Mouse (Mus musculus) small intestine, adult 2 months (tissue): ENCODE data around the gene Tmem98. TPM values are rescaled to one million over a fixed set of nuclear protein-coding genes. Genes with fewer than 3 reads are reported as not detected.

ENCODE experiments used
- H3K27ac ChIP-seq: fragments of 200-500 bp; 2 replicates; pipeline ENCODE4 v1.5.1; 2012; ENCODE audit warnings: low read depth, low read length, control low read depth, inconsistent platforms; ENCODE audit not compliant: insufficient read depth
- H3K27me3 ChIP-seq: fragments of 200-500 bp; 2 replicates; pipeline ENCODE4 v1.6.1; 2012; ENCODE audit warnings: mild to moderate bottlenecking, moderate library complexity, low read length, inconsistent platforms; ENCODE audit not compliant: control insufficient read depth, insufficient read depth
- H3K36me3 ChIP-seq: fragments of 200-500 bp; 2 replicates; pipeline ENCODE4 v1.6.1; 2012; ENCODE audit warnings: mild to moderate bottlenecking, low read length, control low read depth, inconsistent platforms; ENCODE audit not compliant: control insufficient read depth, insufficient read depth
- H3K4me1 ChIP-seq: fragments of 200-500 bp; 2 replicates; pipeline ENCODE4 v1.6.1; 2012; ENCODE audit warnings: low read length, inconsistent platforms, mixed read lengths; ENCODE audit not compliant: control insufficient read depth, insufficient read depth, insufficient read length
- H3K4me3 ChIP-seq: fragments of 200-500 bp; 2 replicates; pipeline ENCODE4 v1.5.1; 2012; ENCODE audit warnings: low read depth, mild to moderate bottlenecking, control low read depth, inconsistent platforms, low read length, moderate library complexity
- CTCF ChIP-seq: fragments of 200-500 bp; IDR thresholded peaks from 2 replicates; pipeline ENCODE4 v1.5.1; 2012; ENCODE audit warnings: low read depth, mild to moderate bottlenecking, control low read depth, inconsistent platforms, low read length, moderate library complexity, mixed read lengths; ENCODE audit not compliant: insufficient replicate concordance, insufficient read length; ENCODE audit errors: extremely low read depth
- POLR2A ChIP-seq: fragments of 200-500 bp; IDR thresholded peaks from 2 replicates; pipeline ENCODE4 v1.6.1; 2012; ENCODE audit warnings: low read depth, mild to moderate bottlenecking, control low read depth, inconsistent platforms, low read length, moderate library complexity
- WGBS: fragments of 180-500 bp; shearing (Covaris S2); methylation state at CpG from one replicate; pipeline ENCODE4 v1.1.7; 2018; 5-methylcytosine and 5-hydroxymethylcytosine counted together
- polyA plus RNA-seq: library from polyadenylated mRNA; depleted of rRNA; stranded (reverse); fragments of >200 nt; gene quantifications from 2 replicates; pipeline ENCODE4 v1.2.3, GENCODE M21; 2012

Tmem98 gene
- polyA plus RNA-seq, 1 experiment, result 209 TPM

DNA sequence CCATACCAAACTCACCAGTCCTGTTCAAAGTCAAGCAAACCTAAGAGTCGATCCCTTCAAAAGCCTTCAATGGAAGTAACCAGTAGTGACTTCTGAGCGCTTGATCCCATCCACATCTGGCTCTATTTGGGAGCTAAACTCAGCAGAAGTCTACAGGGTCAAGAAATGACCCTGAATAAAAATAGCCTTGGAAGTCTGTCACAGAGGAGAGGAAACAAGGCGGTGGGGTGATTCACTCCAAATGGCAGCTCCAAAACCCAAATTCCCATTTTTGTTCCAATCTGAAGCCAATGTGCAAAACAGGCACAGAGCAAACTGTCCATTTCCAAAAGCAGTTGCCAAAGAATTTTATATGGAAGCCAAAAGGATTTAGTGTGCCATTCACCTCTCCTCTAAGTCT, 38.8 kb upstream of the Tmem98 start:
- no peak overlapping the region for H3K4me3 ChIP-seq
- 96% methylated on average over 3 of the region's 3 CpGs for WGBS
- no peak for TF ChIP-seq CTCF
- TF ChIP-seq POLR2A, result no peak

GRCm38 (mm10) chr11:80771596-80772250, 38.3 kb upstream of the Tmem98 start:
- 77% methylated on average over 5 of the region's 5 CpGs for WGBS
- no peaks in the 10 kb centered on the region for H3K27me3 ChIP-seq
- H3K36me3 ChIP-seq, result peaks cover 10% of the 10 kb centered on the region
- no peak overlapping the region for H3K27ac ChIP-seq
- peaks cover 25% of the 10 kb centered on the region for H3K4me1 ChIP-seq
- H3K4me3 ChIP-seq, result no peak overlapping the region
- no peak for TF ChIP-seq POLR2A

More for the DNA sequence above, 38.8 kb upstream of the Tmem98 start:
- H3K27me3 ChIP-seq, result no peaks in the 10 kb centered on the region
- H3K27ac ChIP-seq, result no peak overlapping the region
- H3K36me3 ChIP-seq, result peaks cover 10% of the 10 kb centered on the region
- peaks cover 25% of the 10 kb centered on the region for H3K4me1 ChIP-seq

GRCm38 (mm10) chr11:80772595-80773210, 37.3 kb upstream of the Tmem98 start:
- WGBS, result 96% methylated on average over 6 of the region's 6 CpGs
- no peak overlapping the region for H3K27ac ChIP-seq
- H3K4me3 ChIP-seq, result no peak overlapping the region
- H3K27me3 ChIP-seq, result no peaks in the 10 kb centered on the region
- peaks cover 25% of the 10 kb centered on the region for H3K4me1 ChIP-seq
- H3K36me3 ChIP-seq, result peaks cover 10% of the 10 kb centered on the region
- TF ChIP-seq CTCF (no peak), POLR2A (no peak)

DNA sequence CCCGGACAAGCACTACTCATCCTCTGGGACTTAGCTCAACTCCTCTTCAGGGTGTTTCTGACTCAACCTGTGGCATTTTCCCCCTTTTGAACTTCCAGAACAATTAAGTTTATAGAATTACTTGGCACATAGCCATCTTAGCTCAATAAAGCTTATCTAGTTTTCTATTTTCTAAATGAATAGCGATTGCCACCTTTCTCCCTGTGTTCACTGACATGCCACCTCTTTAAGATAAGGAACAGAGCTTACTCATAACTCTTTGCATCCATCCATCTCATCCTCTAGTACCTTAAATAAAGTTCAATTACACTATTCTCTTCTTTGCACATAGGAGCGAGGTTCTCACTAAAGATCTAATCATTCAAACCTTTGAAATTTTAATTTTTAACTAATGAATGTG, 34.4 kb upstream of the Tmem98 start:
- WGBS, result 26% methylated on average over 3 of the region's 3 CpGs
- H3K4me1 ChIP-seq, result peaks cover 29% of the 10 kb centered on the region
- H3K27me3 ChIP-seq, result no peaks in the 10 kb centered on the region
- H3K4me3 ChIP-seq, result no peak overlapping the region
- H3K36me3 ChIP-seq, result peaks cover 9% of the 10 kb centered on the region; the same call in 1 of the 2 replicates
- no peak overlapping the region for H3K27ac ChIP-seq
- TF ChIP-seq POLR2A (no peak), CTCF (no peak)

- Histone ChIP-seq H3K27me3 (no peaks in the 10 kb centered on the region), H3K4me1 (peaks cover 27% of the 10 kb centered on the region), H3K4me3 (no peak overlapping the region), H3K27ac (no peak overlapping the region), H3K36me3 (0 out of 2 replicates have a peak, but pooled peaks cover 5% of the 10 kb centered on the region)
- TF ChIP-seq CTCF (no peak), POLR2A (no peak)
- 49% methylated on average over 2 of the region's 2 CpGs for WGBS
Measured at GRCm38 (mm10) chr11:80777708-80778107, 32.3 kb upstream of the Tmem98 start.

DNA sequence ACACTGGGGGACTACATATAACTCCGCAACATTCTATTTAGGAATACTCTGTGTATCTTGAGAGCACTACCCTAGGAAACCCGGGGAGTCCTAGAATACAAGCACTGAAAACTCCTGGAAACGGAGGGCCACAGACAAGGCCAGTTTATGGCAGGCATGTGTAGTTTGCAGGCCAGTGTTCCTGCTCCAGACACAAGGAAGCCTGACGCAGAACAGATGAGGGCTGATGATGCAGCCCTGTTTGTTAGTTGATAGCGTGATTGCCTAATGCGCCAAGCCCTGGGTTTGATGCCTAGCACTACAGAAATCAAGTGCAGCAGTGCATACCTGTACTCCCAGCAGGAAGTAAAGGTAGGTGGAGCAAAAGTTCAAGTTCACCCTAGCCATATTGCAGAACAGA, 31.8 kb upstream of the Tmem98 start:
- whole genome bisulfite sequencing, result 33% methylated on average over 6 of the region's 6 CpGs
- no peaks in the 10 kb centered on the region for H3K27me3 ChIP-seq
- 0 out of 2 replicates have a peak, but pooled peaks cover 1% of the 10 kb centered on the region for H3K36me3 ChIP-seq
- H3K4me3 ChIP-seq, result peak overlapping the region; percentile 45
- H3K27ac ChIP-seq, result no peak overlapping the region
- H3K4me1 ChIP-seq, result peaks cover 25% of the 10 kb centered on the region
- no peak for TF ChIP-seq CTCF
- TF ChIP-seq POLR2A, result no peak

DNA sequence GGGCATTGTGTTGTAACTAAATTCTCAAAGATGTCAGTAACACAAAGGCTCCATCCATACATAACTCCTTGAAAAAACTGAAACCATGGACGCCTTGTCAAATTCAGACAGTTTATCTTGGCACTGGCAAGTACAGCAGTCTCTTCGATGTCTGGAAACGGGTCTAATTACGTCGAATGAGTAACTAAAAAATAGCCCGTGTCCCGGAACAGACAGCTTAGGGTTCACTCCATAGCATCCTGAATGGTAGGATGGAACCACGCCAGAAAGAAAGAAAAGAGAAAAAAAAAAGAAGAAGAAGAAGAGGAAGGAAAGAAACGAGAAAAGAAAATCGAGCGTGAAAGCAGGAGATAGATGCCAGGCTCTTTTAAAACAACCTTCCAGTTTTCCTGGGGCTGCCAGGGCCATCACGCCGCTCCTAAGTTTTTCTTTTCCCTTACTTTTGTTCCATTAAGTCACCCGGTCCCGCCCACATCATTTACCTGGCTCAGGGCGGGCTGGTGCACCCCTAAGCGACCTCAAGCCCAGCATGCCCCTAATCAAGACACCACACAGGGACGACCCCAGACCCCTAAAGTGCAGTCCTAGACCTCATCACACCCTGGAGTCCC, 31.0 kb upstream of the Tmem98 start:
- Histone ChIP-seq H3K27me3 (no peaks in the 10 kb centered on the region), H3K27ac (peak overlapping the region; percentile 72), H3K36me3 (no peaks in the 10 kb centered on the region), H3K4me1 (peaks cover 20% of the 10 kb centered on the region; the same call in 1 of the 2 replicates), H3K4me3 (peak overlapping the region; percentile 79)
- 2% methylated on average over 18 of the region's 18 CpGs for WGBS
- no peak for TF ChIP-seq POLR2A
- TF ChIP-seq CTCF, result no peak
